In genomic region chr19:3709013-3709787, GRCm38 (mm10) we compare ENCODE assay signal across 10 mouse cellular contexts. TPM values are rescaled to one million over a fixed set of nuclear protein-coding genes. Genes with fewer than 3 reads are reported as not detected.
DNase-seq lines count a peak whose midpoint lies in the region; ATAC-seq lines count a peak whose summit lies in the region.
"Had no signal": no experiment of that assay in that cellular context is flagged by ENCODE, and none has a peak within 500 bp of the region (broad histone marks: within the 10 kb centered on the region; RNA-seq: fewer than 3 reads in every experiment).

No protein-coding gene starts in this region.

- ATAC-seq in lung, embryonic 16.5 days (ENCODE audit: low read depth) = no peak
- ATAC-seq in forebrain, embryonic 13.5 days = no peak
- no peak for ATAC-seq in liver, embryonic 12.5 days
- no peak for ATAC-seq in stomach, embryonic 15.5 days (ENCODE audit: insufficient read depth, low FRiP score, low read depth)
- no peak for ATAC-seq in CD4-positive, CD25-positive, alpha-beta regulatory T cell, adult 4 months
- ATAC-seq in megakaryocyte-erythroid progenitor cell, adult 5-6 weeks (replicated peaks; ENCODE audit: low FRiP score, low TSS enrichment, poor library complexity, severe bottlenecking) = no peak

- peak overlapping the region; percentile 72 for H3K4me2 ChIP-seq in lung, embryonic 16.5 days (ENCODE audit: low read depth, low read length)
- H3K4me2 ChIP-seq in forebrain, embryonic 13.5 days = peak overlapping the region; percentile 82
- H3K4me2 ChIP-seq in liver, embryonic 12.5 days = peak overlapping the region; percentile 90
- peak overlapping the region; percentile 84 for H3K4me2 ChIP-seq in stomach, embryonic 15.5 days

- no peak overlapping the region for H3K27ac ChIP-seq in lung, embryonic 16.5 days (ENCODE audit: low read length)
- no peak overlapping the region for H3K27ac ChIP-seq in forebrain, embryonic 13.5 days
- H3K27ac ChIP-seq in liver, embryonic 12.5 days = no peak overlapping the region
- H3K27ac ChIP-seq in stomach, embryonic 15.5 days = no peak overlapping the region

- H3K36me3 ChIP-seq in lung, embryonic 16.5 days (ENCODE audit: control insufficient read depth, insufficient read depth, low read length) = peaks cover 2% of the 10 kb centered on the region; the same call in 1 of the 2 replicates
- peaks cover 9% of the 10 kb centered on the region for H3K36me3 ChIP-seq in forebrain, embryonic 13.5 days (ENCODE audit: poor library complexity, severe bottlenecking)
- H3K36me3 ChIP-seq in liver, embryonic 12.5 days = peaks cover 6% of the 10 kb centered on the region
- no peaks in the 10 kb centered on the region; the same call in 1 of the 2 replicates for H3K36me3 ChIP-seq in stomach, embryonic 15.5 days

- peaks cover 16% of the 10 kb centered on the region for H3K4me1 ChIP-seq in lung, embryonic 16.5 days (replicated peaks; ENCODE audit: control insufficient read depth, insufficient read depth, low read length)
- peaks cover 21% of the 10 kb centered on the region for H3K4me1 ChIP-seq in forebrain, embryonic 13.5 days
- H3K4me1 ChIP-seq in liver, embryonic 12.5 days = peaks cover 40% of the 10 kb centered on the region
- H3K4me1 ChIP-seq in stomach, embryonic 15.5 days = peaks cover 12% of the 10 kb centered on the region; the same call in 1 of the 2 replicates

- no peaks in the 10 kb centered on the region for H3K9me3 ChIP-seq in lung, embryonic 16.5 days (ENCODE audit: control insufficient read depth, low read length)
- H3K9me3 ChIP-seq in forebrain, embryonic 13.5 days (replicated peaks) = no peaks in the 10 kb centered on the region
- H3K9me3 ChIP-seq in liver, embryonic 12.5 days (replicated peaks) = no peaks in the 10 kb centered on the region
- no peaks in the 10 kb centered on the region for H3K9me3 ChIP-seq in stomach, embryonic 15.5 days

- WGBS in lung, embryonic 16.5 days = 24% methylated on average over 10 of the region's 10 CpGs
- WGBS in forebrain, embryonic 13.5 days = 44% methylated on average over 10 of the region's 10 CpGs
- 32% methylated on average over 10 of the region's 10 CpGs for WGBS in liver, embryonic 12.5 days (ENCODE audit: insufficient replicate concordance)
- 24% methylated on average over 10 of the region's 10 CpGs for WGBS in stomach, embryonic 15.5 days

- DNase-seq in lung, adult 18-20 months = no peak
- no peak for DNase-seq in left cerebral cortex, postnatal 4 days
- DNase-seq: adrenal gland, postnatal 10 days; gastrocnemius, postnatal 10 days had no signal

- H3K27me3 ChIP-seq in lung, embryonic 16.5 days (ENCODE audit: control insufficient read depth, insufficient read depth, low read depth, low read length) = no peaks in the 10 kb centered on the region
- no peaks in the 10 kb centered on the region for H3K27me3 ChIP-seq in forebrain, embryonic 13.5 days
- H3K27me3 ChIP-seq in liver, embryonic 12.5 days (replicated peaks) = no peaks in the 10 kb centered on the region
- H3K27me3 ChIP-seq in stomach, embryonic 15.5 days (replicated peaks) = no peaks in the 10 kb centered on the region

- H3K9ac ChIP-seq in lung, embryonic 16.5 days (ENCODE audit: low read length) = peak overlapping the region; percentile 91
- H3K9ac ChIP-seq in forebrain, embryonic 13.5 days = peak overlapping the region; percentile 85
- H3K9ac ChIP-seq in liver, embryonic 12.5 days = peak overlapping the region; percentile 87
- peak overlapping the region; percentile 80 for H3K9ac ChIP-seq in stomach, embryonic 15.5 days

- intact Hi-C loops in left cerebral cortex, postnatal 4 days (cut with DNase I) = loop anchor here (10.0 kb wide), 1 partner anchor 124 kb away; no protein-coding TSS in a partner anchor

- H3K4me3 ChIP-seq in lung, embryonic 16.5 days (ENCODE audit: low read length) = peak overlapping the region; percentile 97
- peak overlapping the region; percentile 76 for H3K4me3 ChIP-seq in forebrain, embryonic 13.5 days
- peak overlapping the region; percentile 82 for H3K4me3 ChIP-seq in liver, embryonic 12.5 days
- H3K4me3 ChIP-seq in stomach, embryonic 15.5 days (replicated peaks) = peak overlapping the region; percentile 88

RNA-seq across cellular contexts. Expression of gene 1810055G02Rik, which starts 1.1 kb away (rescaled TPM):
- polyA plus RNA-seq in lung, embryonic 16.5 days (2015; fragmentation: Nextera tagmentation; extraction: Ambion mirVana) = 28.3 and 32.4 TPM in 2 replicates
- polyA plus RNA-seq in forebrain, embryonic 13.5 days (2015; fragmentation: Nextera tagmentation; extraction: Ambion mirVana) = 27.8 and 32.6 TPM in 2 replicates
- polyA plus RNA-seq in liver, embryonic 12.5 days (2016; fragmentation: Nextera tagmentation; extraction: Ambion mirVana) = 16.4 and 16.5 TPM in 2 replicates
- 31.6 and 35.9 TPM in 2 replicates for polyA plus RNA-seq in stomach, embryonic 15.5 days (2015; fragmentation: Nextera tagmentation; extraction: Ambion mirVana)
- 1 to 10 TPM; 6.7 to 8.0 TPM for polyA plus RNA-seq in CD4-positive, CD25-positive, alpha-beta regulatory T cell, adult 4 months (2017; shearing (Covaris generic))
- total RNA-seq in left cerebral cortex, postnatal 4 days (2021) = 10 to 100 TPM; 38.8 to 40.6 TPM
- total RNA-seq in megakaryocyte-erythroid progenitor cell, adult 5-6 weeks (2014; fragmentation: Nextera tagmentation) = 24.0 and 24.9 TPM in 2 replicates
- 3.2 and 9.0 TPM in 2 replicates for total RNA-seq in megakaryocyte-erythroid progenitor cell, adult 5-6 weeks (2017)

RNA-seq across cellular contexts. Expression of gene Lrp5, which starts 22.8 kb away (rescaled TPM):
- 7.4 and 7.8 TPM in 2 replicates for polyA plus RNA-seq in lung, embryonic 16.5 days (2015; fragmentation: Nextera tagmentation; extraction: Ambion mirVana)
- polyA plus RNA-seq in forebrain, embryonic 13.5 days (2015; fragmentation: Nextera tagmentation; extraction: Ambion mirVana) = 2.0 and 2.2 TPM in 2 replicates
- polyA plus RNA-seq in liver, embryonic 12.5 days (2016; fragmentation: Nextera tagmentation; extraction: Ambion mirVana) = 2.7 TPM in 2 replicates
- 5.3 and 6.2 TPM in 2 replicates for polyA plus RNA-seq in stomach, embryonic 15.5 days (2015; fragmentation: Nextera tagmentation; extraction: Ambion mirVana)
- under 1 TPM in 1 of 2 experiments, not detected in 1; 0.08 TPM for polyA plus RNA-seq in CD4-positive, CD25-positive, alpha-beta regulatory T cell, adult 4 months (2017; shearing (Covaris generic))
- 10 to 100 TPM; 11.9 to 13.2 TPM for total RNA-seq in left cerebral cortex, postnatal 4 days (2021)
- 7.9 and 10.2 TPM in 2 replicates for total RNA-seq in megakaryocyte-erythroid progenitor cell, adult 5-6 weeks (2014; fragmentation: Nextera tagmentation)
- 4.3 and 5.4 TPM in 2 replicates for total RNA-seq in megakaryocyte-erythroid progenitor cell, adult 5-6 weeks (2017)

RNA-seq across cellular contexts. Expression of gene Kmt5b, which starts 58.0 kb away (rescaled TPM):
- 28.1 and 29.5 TPM in 2 replicates for polyA plus RNA-seq in lung, embryonic 16.5 days (2015; fragmentation: Nextera tagmentation; extraction: Ambion mirVana)
- 43.3 and 52.7 TPM in 2 replicates for polyA plus RNA-seq in forebrain, embryonic 13.5 days (2015; fragmentation: Nextera tagmentation; extraction: Ambion mirVana)
- 12.5 and 13.4 TPM in 2 replicates for polyA plus RNA-seq in liver, embryonic 12.5 days (2016; fragmentation: Nextera tagmentation; extraction: Ambion mirVana)
- 24.4 and 26.3 TPM in 2 replicates for polyA plus RNA-seq in stomach, embryonic 15.5 days (2015; fragmentation: Nextera tagmentation; extraction: Ambion mirVana)
- polyA plus RNA-seq in CD4-positive, CD25-positive, alpha-beta regulatory T cell, adult 4 months (2017; shearing (Covaris generic)) = 10 to 100 TPM; 33.1 to 38.4 TPM
- 10 to 100 TPM; 89.1 to 90.7 TPM for total RNA-seq in left cerebral cortex, postnatal 4 days (2021)
- total RNA-seq in megakaryocyte-erythroid progenitor cell, adult 5-6 weeks (2014; fragmentation: Nextera tagmentation) = 24.8 and 32.9 TPM in 2 replicates
- 39.8 and 39.9 TPM in 2 replicates for total RNA-seq in megakaryocyte-erythroid progenitor cell, adult 5-6 weeks (2017)
